Mouse (Mus musculus) fibroblast of lung, adult 2 months (primary cell): Measurements from ENCODE around the gene Tia1.
"Not testable (repeated sequence)": the region's sequence is repeated elsewhere in the genome, so short reads cannot be mapped to it uniquely, and the experiment has no call there.

ENCODE experiments used
- DNase-seq: peaks from one replicate; pipeline ENCODE4 v3.0.0-alpha.2; 2011; ENCODE audit warnings: low read depth

Gene Tia1

DNA sequence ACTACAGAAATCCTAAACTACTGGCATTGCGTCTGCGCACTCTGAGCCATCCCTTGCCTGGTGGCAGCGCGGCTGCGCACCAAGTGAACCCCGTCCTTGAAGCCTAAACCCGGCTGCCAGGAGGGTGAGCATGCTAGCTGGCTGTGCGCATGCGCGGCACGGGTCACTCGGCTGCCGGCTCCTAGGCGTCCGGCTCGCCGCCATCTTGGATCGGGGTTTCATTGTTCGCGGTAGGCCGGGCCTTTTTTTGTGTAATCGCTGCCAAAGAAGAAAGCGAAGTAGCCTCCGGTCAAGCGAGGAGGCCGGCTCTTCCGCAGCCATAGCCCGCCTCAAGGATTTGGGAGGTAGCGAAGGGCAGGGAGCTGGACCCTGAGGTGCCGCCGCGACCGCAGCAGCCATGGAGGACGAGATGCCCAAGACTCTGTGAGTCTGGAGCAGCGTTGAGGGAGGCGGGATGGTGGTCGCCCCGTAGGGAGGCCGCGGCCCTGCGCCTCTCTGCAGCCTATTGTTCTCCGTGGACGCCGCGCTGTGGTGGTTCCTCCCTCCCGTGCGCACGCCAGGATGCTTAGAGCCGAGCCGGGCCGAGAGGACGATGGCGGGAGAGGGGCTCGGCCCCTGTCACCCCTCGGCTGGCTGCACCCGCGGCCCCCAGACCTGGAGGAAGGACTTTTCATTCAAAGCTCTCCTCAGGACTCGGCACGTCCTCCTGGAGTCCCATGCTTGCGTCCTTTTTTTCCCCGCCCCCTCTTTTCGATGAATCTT, at the start of gene Tia1:
Gene Tia1 (plus strand): TSS at position 120 of the 762 bp plus-strand sequence.
- peak; percentile 93 for DNase-seq

DNA sequence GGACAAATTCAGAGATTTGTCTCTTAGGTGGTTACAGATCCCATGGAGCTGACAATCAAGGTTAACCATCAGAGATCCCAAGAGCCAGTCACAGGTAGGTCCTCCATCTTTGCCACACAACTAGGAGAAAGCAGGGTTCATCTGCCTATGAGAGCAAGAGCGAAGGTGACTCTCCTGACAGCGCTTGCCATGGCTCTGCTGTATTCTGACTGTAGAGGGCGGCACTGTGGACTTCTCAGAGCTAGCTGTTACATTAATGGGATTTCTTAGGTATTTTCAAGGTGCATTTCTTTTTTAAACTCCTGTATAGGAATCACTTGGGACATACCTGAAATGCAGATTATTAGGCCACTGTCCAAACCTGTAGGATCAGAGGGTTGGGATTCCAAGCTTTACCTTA, 49.1 kb upstream of the Tia1 start:
- DNase-seq, result no peak

DNA sequence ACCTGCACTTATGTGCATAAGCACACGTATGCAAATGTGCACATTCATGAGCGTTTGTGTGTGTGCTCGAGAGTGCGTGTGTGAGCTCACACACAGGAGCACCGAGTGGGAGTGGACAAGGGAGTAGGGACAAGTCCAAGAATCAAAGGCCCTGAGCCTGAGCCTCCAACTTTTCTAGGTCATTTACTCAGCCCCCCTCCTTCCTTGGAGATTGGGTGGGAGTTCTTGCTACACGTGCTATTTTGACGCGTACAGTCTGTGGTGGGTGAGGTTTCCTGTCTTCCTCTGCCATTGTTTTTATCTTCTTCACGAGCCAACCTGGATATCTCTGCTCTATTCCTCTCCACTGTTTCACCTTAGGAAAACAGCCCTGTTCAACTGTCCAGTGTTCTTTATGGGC, 47.1 kb upstream of the Tia1 start:
- no peak for DNase-seq

DNA sequence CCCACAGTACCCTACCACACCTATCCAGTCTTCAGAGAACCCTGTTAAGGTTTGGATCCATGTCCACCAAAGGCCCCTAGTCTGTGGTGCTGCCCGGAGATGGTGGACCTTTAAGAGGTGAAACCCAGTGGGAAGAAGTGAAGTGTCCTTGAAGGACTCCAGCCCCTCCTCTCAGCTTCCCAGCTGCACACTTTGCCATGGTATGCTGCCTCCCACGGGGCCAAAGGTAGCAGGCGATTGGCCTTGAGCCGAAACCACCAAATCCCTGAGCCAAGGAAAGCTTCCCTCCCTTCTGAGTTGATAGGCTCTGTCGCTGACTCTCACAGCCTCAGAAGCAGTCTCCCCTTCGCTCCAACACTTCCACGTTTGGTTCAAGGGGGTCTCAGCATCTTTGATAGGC, 43.3 kb upstream of the Tia1 start:
- DNase-seq, result no peak

DNA sequence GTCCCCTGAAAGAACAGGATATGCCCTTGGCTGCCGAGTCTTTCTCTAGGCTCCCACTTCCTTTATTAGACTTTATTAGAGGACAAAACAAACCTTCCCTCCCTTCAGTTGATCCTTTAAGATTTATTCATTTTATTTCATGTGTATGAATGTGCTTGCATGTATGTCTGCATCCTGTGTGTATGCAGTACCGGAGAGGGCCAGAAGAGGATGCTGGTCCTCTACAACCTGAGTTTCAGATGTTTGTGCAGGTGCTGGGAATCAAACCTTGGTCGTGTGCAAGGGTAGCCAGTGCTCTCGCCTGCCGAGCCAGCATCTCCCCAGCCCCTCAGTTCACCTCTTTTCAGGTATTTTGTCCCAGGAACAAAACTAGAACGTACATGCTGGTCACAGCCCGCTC, 42.6 kb upstream of the Tia1 start:
- DNase-seq, result no peak

DNA sequence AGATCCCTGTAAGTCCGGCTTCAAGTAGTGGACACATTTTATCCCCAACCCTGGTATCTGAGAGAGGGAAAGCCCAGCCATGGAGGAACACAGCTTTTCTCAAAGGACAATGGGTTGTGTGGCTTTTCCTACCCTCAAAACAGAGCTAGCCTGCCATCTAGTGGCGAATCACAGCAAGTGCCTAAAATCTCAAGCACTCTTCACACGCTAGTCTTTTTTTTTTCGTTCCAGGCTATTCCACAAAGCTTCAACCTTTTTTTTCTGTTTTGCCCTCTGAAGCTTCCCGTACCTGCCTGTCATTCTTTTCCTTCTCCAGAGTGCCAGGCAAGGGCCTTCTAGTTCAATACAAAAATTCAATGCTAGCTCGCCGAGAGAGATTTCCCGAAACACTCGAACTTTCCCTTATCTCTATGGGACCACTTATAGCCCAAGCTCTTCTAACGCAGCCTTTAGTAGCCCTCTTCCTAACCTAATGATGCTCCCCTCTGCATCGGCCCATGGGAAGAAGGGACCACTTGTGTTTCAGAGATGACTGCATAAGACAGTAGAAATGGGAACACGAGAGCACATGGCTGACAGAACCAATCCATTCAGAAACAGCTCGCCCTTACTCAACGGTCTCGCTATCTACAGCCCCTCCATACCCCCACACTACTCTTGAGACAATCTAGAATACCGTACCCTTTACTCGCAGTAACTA, 39.4 kb upstream of the Tia1 start:
- no peak for DNase-seq

DNA sequence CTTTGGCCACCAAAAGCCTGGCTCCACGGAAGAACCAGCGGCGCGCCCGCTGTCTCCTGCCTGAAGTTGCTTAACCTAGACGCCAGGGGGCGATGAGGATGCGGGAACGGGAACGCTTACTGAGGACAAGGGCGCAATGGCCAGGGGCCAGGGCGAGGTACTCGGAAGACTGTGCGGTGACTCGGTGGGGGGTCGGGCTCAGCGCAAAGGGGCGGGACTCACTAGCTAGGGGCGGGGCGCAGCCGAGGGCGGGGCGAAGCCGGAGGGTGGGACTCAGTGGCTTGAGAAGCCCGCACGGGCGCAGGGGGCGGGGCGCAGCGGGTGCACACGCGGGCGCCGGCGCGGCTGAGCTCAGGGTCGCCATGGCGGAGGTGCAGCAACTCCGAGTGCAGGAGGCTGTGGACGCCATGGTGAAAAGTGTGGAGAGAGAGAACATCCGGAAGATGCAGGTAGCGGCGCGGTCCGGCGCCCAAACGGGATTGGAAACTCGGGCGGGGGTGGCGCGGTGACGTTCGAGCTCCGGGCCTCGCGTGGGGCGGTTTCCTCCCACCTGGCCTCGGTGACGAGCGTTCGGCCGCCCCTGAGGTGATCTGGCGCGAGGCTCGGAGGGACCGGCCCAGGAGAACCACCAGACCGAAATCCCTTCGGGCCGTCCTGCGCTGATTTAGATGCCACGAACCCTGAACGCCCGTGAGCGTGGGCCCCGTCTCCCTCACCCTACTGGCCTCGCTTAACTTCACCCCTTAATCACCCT, 38.5 kb upstream of the Tia1 start, which contains the start of gene Fam136a:
Gene Fam136a (plus strand): TSS at position 276 of the 754 bp plus-strand sequence.
- DNase-seq, result peak; percentile 96

DNA sequence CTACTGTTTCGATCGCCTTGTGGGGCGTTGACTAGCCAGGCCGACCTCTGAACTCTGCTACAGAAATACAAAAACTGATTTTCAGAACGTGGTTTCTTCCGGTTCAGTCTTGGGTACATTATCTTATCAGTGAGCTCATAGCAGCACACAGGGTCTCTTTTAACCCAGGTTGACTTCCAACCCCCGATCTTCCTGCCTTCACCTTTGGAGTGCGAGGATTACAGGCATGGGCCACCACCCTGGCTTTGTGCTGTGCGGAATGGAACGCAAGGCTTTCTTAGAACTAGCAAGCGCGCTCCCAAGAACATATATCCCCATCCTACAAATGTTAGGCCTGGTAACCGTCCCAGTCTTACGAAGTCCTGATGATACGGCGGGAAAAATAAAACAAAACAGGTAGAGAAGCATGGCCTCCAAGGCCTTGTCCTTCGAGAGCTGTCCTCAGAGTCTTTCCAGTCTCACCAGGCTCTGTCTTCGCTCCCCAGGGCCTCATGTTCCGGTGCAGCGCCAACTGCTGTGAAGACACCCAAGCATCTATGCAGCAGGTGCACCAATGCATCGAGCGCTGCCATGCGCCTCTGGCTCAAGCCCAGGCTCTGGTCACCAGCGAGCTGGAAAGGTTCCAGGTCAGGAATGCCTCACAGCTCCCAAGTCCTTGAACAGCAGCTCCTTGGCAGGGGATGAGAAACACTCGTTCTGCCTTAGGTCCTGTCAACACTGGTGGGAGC, 37.7 kb upstream of the Tia1 start:
- DNase-seq, result no peak

DNA sequence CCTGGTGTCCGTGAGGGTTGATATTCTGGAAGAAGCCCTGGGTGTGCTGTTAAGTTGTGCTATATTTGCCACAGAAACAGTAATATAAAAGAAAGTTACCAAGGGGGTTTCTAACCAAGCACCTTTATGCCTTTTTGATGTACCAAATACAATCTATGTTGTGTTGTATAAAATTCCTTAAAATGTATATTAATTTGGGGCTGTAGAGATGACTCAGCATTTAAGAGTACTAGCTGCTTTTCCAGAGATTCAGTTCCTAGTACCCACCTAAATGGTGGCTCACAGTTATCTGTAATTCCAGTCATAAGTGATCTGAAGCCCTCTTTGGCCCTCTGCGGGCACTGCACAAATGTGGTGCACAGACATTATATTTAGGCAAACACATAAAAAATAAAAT, 37.2 kb upstream of the Tia1 start:
- no peak for DNase-seq

DNA sequence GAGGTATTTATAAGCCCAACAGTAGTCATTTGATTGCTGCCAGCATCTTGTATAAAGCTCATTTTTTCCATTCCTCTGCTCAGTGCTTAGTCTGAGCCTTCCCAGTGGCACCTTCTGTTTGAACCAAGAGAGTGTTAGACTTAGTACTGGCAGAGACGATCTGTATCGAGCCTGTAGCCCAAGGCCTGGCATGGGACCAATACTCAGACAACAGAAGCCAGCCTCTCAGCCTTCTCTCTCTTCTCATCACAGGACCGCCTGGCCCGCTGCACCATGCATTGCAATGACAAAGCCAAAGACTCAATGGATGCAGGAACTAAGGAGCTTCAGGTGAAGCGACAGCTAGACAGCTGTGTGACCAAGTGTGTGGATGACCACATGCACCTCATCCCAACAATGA, 35.5 kb upstream of the Tia1 start:
- no peak for DNase-seq

DNA sequence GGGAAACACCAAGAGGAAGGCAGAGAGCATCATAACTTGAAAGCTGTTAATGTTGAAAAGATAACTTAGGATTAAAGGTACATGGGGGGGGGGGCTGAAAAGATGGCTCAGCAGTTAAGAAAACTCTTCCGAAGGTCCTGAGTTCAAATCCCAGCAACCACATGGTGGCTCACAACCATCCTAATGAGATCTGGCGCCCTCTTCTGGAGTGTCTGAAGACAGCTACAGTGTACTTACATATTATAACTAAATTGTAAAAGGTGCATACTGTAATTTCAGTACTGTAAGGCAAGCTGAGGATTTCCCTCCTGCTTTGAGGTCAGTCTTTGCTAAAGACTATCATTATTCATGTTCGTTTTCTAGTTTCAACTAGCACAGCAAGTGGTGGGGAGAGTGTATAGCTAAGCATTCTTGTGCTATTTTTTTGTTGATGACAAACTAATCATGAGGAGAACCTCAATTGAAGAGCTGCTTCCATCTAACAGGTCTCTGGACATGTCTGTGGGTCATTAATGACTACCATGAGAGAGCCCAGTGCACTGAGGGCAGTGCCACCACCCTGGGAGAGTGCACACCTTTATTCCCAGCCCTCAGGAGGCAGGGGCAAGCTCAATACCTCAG, 33.8 kb upstream of the Tia1 start:
- DNase-seq, result no peak

DNA sequence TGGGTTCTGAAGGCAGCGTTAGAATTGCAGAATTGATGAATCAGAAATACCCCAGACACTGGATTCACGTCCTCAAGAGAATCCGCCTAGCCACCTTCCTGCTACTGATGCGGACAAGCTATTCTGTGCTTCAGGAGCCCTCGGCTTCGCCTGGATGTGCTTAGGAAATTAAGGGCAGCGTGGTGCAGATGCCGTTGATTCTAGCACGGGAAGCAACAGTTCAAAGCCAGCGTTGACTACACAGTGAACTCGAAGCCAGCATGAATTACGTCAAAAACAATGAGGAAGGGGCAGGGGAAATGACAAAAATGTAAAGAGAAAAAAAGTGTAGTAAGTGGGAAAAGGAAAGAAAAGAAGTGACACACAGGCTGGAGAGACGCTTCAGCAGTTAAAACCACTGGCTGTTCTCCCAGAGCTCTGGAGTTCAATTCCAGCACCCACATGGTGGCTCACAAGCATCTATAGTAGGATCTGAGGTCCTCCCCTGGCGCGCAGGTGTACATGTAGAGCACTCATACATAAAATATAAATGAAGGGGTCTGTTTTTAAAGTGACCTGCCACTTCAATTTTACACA, 33.2 kb upstream of the Tia1 start, which contains the start of gene Snrpg:
Gene Snrpg (plus strand): TSS at position 541 of the 576 bp plus-strand sequence.
- DNase-seq, result no peak

DNA sequence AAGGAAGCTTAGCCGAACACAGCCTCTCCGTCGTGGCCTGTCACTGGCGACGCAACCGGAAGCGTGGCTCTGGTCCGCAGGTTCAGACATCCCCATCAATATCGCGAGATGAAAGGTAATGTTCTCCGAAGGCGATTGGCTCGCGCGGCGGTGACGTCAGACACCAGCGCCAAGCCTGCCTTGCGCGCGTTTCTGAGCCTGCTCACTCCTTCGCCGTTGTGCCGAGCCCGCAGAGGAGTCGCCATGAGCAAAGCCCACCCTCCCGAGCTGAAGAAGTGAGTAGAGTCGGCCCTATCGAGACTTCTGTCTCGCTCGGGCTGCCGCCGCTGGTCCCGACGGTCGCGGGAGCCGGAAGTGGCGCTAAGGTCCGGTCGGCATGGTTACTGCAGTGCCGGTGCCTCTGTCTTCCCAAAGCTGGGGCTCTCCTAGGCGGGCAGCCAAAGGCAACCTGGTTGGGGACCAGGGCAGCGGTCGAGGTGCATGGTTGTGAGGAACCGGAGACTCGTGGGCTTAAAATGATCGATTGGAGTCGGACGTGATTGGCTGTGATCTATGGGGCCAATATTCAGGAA, 32.6 kb upstream of the Tia1 start:
- peak; percentile 91 for DNase-seq

DNA sequence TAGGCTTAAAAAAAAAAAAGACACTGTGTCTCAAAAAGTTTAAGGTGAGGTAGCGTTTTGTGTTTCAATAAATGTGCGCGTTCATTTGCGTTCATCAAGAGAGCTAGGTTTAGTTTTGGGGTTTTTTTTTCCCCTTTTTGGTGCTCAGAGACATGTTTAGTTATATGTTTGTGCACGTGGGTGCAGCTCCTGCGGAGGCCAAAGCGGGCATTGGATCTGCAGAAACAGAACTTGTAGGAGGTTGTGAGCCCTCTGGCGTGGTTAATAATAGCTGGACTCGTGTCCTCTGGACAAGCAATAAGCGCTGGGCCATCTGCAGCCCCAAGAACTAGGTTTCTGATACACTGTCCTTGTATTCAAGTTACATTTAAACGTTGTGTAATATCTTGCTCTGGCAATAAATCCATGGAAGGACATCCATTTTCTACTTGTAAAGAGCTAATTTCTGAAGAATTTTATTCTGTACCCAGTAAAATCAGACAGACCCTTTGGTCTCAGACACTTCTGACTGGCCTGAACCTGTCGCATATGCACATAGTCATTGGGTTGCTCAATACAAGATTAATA, 32.0 kb upstream of the Tia1 start:
- DNase-seq, result no peak

DNA sequence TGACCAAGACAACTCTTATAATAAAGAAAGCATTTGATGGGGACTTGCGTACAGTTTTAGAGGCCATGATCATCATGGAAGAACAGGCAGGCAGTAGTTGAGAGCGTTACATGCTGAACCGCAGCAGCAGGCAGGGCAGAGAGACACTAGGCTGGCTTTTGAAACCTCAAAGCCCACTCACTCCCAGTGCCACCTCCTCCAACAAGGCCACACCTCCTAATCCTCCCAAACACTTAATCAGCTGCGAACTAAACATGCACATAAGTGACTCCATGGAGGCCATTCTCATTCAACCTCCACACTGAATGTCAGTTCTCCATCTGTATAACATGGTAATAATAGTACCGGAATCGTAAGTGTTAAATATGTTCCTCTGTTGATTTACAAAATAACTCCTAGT, 30.5 kb upstream of the Tia1 start:
- no peak for DNase-seq

DNA sequence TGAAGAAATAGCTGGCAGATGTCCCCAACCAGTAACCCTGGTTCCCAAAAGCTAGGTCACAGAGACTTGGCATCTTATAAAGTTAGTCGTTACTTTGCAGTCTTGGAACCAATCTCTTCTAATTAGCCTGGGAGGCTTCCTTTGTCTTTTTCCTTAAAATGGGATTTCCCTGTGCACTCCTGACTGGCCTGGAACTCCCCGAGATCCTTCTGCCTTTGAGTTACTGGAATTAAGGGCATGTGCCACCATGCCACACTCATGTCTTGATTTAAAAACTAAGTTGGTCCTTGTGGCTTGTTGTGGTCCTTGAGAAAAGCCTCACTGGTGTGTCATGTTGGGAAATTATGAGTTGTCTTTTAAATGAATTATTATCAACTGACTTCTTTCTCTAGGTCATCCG, 25.7 kb upstream of the Tia1 start:
- no peak for DNase-seq

DNA sequence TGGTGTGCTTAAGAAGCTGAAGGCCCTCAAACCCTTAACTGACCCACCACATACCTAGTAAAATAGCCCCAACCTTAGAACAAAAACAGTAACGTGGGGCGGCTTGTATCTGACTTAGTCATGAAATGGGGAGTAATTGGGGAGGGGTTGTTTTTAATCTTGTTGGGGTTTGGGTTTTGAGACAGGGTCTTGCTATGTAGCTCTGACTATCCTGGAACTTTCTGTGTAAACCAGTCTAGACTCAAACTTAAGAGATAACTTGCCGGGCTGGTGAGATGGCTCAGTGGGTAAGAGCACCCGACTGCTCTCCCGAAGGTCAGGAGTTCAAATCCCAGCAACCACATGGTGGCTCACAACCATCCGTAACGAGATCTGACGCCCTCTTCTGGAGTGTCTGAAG, 23.9 kb upstream of the Tia1 start:
- not testable (repeated sequence) for DNase-seq

DNA sequence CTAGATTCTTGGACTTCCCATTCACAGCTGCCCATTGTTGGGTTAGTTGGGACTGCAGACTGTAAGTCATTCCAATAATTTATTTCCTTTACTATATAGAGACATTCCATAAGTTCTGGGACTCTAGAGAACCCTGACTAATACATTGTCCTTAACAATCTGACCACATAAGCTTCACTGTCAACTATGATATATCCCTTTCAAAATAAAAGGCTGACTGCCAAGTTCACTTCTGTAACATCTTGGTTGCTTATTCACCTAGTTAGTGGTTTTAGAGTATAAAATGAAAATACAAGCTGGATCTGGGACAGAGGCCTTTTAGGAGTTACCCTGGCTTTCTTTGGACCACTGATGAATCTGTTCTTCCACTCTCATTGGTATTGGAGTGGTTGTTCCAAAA, 21.5 kb upstream of the Tia1 start:
- no peak for DNase-seq

DNA sequence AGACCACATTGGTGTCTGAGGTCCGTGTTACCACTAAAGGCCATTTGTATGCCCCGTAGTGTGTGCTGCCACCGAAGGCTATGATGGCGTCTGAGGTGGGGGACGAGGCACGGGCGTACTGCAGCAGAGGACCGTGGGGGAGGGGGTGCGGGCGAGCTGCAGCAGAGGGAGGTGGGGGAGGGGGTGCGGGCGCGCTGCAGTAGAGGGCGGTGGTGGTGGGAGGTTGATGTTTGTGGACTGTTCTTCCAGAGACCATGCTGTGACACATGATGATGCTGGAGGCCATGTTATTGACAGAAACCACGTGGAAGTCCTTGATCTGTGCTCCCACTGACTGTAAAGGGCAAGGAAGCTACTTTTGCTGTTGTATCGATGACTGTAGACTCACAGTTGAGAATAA, 20.6 kb upstream of the Tia1 start:
- DNase-seq, result no peak

DNA sequence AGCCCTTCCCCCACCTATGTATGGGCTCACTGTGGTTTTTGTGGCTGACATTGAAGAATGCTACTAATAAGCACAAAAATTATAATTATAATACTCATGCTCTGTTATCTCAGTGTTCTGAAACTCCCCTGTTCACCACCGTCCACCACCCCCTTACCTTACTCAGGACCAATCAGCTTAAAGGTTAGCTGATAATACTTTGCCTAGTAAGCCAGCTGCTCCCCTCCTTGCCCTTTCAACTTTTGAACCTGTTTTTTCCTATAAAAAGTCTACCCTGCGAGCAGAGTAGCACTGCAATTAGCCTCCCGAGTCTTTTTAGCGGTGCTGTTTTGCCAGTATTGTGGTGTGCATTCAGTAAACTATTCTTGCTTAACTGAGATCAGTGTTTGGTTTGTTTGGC, 19.3 kb upstream of the Tia1 start:
- no peak for DNase-seq
